Mouse (Mus musculus) c-Kit-negative CD71-positive TER-119-positive erythroid progenitor cells, embryonic 14.5 days (primary cell): Measurements from ENCODE around the gene Lipc.

Source experiments
- DNase-seq: peaks from one replicate; pipeline ENCODE4 v3.0.0-alpha.2; 2013; ENCODE audit warnings: low read depth, low spot score

The Lipc gene

DNA sequence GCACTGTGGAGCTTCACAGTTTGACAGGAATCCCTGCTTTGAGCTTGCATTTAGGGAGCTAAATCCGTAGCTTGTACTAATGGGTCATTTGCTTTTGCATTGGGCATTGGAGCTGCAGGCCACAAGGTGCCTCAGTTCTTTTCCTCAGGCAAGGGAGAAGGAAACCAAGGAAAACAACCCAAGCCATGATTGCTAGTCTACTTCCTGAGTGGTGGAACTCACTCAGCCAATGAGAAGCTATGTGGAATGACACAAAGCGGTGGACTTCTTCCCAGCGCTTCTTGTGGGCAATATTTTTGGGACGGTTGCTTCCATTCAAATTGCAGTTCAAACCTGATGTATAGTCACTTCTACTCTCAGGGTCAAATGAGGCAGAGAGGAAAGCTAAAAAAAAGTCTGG lies at the start of gene Lipc:
Gene Lipc (minus strand): TSS at position 101 of the 400 bp plus-strand sequence.
- DNase-seq = no peak

DNA sequence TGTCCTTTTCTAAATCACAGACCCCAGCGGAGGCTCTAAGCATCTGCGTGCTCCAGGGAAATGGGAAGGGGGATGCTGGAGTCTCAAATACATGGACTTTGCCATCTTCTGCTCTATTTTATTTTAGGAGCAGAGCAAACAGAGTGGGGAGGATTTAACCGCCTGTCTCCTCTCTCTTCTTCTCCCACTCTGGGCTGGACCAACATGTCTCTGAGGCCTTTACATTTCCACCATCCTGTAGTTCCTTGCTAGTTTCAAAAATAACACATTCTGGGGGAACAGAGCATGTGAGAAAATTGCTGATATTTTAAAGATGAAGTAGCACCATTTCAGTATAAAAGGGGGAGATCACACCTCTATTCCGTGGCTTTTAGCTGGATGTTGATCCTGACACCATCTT lies 47.1 kb upstream of the Lipc start:
- DNase-seq = no peak

DNA sequence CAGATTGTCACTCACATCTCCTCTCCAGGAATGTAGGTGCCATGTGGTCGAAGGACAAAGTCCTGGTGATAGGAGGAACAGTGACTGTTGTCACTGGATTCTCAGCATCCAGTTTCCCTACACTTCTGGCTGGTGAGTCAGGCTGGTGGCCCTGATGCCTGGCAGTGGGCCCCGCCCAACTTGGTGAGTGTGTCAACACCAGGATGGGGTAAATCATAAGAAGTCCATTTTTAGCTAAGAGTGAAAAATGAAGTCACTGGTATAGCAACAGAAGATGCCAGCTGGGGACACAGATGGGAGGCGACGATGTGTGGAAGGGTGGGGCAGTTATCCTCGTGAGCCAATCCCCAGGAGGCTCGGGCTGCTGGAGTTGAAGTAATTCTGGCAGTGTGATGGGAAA lies 46.7 kb upstream of the Lipc start:
- no peak for DNase-seq

DNA sequence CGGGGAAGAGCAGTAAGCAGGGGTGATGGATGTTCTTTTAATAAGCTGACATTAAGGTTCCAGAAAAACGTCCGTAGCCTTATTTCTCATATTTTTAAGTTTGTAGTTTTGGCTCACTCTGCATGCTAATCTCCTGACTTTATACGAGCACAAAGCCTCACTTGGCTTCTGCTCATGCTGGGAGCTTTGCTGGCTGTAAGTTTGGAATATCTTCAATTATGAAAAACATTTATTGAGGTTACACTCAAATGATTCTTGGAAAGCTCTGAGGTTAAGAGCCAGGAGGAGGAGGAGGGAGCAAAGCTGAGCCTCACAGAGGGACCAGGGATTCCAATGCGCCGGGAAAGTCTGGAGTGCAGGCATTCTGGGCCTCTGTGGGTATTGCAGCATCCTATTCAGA lies 41.3 kb upstream of the Lipc start:
- DNase-seq = no peak

DNA sequence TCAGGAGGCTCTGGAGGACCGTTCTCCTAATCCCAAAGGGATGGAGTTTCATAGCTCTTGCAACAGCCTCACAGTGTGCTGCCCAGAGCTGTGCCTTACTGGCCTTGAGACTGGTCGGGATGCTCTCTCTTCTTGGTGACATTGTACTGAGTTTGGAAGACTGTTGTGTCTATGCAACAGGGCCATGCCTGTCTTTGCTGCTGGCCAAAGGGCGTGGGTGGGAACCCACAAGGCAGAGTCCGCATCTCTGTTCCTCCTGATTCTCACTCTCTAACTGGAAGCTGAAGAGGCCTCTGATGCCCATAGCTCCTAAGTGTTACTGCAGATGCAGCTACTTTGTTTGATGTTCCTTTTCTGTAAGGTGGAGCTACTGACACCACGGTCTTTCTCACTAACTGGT lies 39.4 kb upstream of the Lipc start:
- DNase-seq = no peak

DNA sequence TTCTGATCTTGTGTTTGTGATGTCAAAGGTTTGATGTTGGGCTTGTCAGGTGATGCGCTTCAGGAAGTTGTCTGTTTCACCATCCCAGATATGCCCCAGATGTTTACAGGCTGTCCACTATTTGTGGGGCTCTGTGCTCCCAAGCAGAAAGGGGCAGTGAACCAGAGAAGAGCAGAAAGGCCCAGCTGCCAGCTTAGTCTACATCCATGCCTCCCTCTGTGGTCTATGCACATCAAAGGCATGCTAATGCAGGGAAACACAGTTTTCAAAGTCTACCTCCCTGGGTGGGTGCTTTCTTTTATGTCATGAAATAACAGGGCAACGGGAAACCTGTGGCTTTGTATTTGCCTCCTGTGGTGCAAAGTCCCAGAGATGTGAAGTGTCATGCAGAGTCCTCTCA lies 35.2 kb upstream of the Lipc start:
- no peak for DNase-seq

DNA sequence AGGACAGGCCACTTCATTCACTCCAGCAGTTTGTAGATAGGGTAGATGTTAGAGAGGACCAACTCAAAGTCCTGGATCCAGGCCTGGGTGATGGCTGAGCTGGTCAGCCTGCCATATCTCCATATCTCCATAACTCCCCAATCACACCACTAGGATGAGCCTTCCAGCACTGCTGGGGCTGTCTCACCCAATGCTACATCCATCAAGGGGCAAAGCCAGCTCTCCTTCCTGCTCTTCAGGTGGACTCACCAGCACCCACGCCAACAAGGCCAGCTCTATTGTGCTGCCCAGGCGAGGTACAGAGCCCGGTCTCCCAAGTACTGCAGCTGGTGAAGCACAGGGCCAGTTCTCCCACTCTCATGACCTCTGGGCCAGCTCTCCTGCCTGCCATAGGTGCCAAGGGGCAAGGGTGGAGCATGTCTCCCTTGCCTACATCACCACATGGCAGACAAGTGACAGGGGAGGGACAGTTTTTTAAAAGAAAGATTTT lies 31.0 kb upstream of the Lipc start:
- no peak for DNase-seq

DNA sequence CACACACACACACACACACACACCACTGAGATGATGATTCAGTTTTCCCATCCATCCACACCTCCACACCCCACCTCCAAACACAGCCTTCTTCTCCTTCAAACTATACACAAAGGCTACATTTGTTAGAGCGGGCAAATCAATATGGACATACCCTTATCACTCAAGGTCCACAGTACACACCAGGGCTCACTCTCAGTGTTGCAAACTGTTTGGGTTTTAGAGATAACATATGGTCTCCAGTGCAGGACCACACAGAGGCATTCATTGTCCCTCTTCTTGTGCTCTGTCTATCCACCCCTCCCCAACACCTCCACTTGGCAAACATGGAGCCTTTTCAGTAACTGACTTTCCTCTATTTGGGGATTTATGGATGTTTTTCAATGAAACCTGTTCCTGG lies 29.7 kb upstream of the Lipc start:
- no peak for DNase-seq

DNA sequence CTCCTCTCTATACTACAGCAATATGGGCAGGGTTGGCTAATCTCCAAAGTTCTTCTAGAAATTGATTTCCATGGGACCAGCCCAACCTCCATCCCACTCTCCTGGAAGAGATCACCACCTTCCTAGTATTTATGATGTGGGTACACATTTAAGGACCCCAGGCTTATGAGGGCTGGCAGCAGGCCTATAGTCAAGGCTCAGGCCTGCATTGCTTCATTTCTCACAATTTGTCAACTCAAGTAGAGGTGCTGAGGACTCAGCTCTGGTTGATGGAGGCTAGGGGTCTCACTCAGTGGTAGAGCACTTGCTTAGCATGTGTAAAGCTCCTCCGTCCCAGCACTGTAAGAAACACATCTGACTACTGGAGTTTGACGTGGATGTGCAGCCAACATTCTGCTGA lies 27.6 kb upstream of the Lipc start:
- no peak for DNase-seq

DNA sequence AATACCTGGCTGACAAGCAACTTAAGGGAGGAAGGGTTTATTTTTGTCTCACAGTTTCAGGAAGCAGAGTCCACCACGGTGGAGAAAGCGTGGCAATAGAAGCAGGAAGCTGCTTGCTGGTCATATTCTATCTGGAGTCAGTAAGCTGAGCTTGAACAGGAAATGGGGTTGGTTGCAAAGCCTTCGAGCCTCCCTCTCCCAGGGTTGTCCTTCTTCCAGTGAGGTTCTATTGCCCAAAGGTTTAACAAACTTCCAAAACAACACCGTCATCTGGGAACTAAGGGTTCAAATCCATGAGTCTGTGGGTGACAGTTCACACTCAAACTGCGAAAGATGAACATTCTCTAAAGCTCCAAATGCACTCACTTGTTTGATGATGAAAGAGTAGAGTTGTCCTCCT lies 27.1 kb upstream of the Lipc start:
- DNase-seq = no peak

DNA sequence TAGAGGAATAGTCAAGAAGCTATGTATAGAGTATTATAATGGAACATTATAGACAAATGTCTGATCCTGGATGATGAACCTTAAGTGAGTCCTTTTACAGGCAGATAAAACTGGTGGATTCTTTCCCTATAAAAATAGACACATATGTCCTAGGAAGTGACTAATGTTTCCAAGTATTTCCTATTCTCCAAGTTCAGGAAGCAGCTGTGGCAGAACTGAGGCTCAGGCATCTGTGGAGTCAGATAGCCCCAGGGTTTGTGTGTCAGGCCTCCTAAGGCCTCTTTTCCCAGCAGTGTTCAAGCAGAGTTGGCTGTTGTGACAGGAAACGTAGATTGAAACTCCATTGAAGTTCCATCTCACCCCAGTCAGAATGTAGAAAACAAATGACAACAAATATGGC lies 25.4 kb upstream of the Lipc start:
- DNase-seq = no peak

DNA sequence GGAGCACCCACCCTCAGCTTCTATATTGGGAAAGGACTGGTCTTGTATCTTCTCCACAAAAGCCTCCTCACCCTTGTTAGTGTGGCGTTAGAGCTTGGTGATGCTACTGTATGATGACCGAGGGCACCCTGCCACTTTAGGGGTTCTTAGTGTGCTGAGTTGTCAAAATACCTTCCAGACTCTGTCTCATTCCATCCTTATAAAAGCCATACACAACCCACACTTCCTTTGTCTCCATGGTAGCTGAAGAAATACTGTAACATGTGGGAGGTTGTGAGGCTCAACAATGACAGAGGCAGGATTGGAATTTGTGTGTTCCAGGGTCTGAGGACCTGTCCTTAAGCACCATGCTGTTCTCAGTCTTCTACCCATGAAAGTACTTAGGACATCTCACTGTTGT lies 23.9 kb upstream of the Lipc start:
- DNase-seq = no peak

DNA sequence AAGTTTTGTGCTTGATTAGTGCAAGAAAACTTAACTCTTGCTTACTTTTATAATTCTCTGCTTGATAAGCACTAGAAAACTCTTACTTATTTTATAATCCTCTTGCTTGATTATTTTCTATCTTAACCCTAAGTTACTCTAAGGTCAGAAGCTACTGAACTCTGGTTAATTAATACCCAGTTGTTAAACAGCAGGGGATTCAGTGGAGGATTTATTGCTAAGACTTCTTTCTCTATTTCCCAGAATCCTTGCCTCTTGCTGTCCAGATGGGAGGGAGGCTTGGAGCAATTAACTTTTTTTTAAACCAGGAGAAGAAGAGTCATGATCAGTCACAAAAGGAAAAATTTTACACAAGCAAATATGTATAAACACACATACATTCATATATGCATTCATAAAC lies 21.3 kb upstream of the Lipc start:
- no peak for DNase-seq

DNA sequence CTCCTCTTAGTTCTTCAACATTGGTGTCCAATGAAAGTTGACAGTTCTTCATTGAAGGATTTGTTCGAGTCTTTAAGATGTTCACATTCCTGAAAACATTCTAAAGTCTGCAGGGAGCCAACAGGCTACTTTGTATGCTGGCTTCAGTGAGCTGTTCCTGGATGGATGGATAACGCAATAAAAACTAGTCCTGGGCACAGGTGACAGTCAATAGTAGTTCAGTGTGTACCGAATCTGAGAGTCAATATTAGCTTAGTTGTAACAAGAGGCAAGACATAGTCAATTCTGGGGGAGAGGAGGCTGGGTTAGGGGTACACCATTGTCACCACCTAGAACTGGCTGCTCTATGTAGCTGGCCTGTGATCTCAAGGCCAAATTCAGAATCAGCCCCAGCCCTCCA lies 17.2 kb upstream of the Lipc start:
- no peak for DNase-seq

DNA sequence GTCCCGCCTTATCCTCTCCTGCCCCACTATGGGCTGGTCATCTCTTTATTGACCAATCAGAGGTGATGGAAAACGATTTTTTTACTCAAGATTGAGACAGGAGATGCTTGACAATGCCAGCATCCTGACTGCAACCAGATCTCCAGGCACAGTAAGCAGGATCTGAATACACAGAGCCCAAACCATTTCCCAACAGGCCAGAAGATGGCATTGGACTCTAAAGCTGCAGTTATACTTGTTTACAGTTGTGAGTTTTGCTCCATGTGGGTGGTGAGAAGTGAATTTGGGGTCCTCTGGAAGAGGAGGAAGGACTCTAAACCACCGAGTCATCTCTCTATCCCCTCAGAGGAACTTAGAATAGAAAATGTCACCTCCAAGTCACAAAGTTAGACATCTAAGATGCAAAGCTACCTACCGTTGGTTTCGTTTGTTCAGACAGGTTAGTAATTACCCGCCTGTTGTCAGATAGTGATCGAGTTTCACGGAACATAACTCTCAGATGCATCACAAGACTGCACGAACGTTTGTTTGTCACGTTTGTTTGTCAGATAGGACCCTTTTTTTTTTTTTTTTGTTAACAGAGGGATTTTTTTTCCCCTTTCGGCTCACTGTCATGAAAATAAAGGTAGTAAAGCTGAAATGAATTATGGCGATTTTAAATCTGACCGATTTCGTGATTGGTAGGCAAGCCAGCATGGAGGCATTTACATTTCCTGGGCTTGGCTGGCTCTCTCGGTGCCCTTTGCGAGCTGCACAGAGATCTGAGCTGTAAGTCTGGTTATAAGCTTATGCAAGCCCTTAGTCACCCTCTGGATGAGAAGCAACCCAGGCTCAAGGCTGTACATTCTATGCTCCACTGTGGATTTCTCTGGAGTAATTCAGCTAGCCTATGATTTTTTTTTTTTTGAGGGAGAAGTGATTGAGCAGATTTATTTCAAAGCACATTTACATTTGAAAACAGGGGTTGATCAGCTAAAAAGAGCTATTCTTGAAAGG lies 14.3 kb upstream of the Lipc start:
- no peak for DNase-seq

DNA sequence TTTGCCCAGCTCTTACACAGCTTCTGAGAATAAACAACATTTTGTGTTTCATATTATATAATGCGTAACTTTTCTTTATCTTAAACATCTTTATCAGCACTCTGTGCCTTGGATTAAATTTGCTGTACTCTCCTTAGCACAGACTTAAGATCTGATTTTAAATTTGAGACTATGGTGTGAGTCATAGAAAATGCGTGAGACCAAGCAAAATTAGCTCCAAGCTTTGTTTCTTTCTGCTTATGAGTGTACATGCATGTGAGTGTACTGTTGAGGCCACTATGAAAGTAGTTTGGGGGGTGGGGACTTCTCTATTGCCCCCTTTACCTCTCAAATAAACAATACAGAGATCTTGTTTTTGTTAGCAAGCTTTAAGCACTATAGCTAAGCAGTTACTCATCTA lies 13.4 kb upstream of the Lipc start:
- no peak for DNase-seq

DNA sequence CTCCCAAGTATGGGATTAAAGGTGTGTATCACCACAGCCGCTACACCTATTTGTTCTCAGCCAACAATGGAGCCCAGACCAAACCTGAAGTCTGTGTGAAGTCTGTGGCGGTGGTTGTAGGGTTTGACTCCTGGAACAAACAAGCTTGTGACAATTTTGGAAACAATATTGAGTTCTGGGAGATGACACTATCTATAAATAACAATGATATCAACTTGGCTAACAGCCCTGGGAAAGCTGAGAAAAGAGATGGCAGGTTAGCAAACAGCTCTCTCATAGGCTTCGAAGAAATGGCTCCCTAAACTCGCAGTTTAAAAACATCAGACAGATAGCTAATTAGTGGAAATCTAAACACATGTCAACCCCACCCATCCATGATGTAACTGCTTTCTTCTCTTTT lies 13.0 kb upstream of the Lipc start:
- DNase-seq = no peak

DNA sequence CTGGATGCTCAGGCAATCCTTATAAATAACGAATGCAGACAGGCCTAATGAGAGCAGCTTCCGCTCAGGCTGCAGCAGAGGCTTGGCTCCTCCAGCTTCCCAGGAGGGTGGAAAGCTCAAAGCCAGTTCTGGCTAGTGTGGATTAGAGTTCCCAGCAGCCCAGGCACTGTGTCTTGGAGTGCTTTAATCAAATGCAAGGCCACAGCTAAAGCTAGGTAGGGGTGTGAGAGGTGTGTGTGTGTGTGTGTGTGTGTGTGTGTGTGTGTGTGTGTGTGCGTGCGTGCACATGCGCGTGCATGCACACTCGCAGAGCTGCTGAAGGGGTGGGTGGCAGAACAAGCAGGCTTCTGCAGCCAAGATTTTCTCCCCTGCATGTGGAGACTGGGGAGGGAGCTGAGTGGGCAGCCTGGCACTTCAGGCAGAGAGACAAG lies 11.4 kb upstream of the Lipc start:
- no peak for DNase-seq

DNA sequence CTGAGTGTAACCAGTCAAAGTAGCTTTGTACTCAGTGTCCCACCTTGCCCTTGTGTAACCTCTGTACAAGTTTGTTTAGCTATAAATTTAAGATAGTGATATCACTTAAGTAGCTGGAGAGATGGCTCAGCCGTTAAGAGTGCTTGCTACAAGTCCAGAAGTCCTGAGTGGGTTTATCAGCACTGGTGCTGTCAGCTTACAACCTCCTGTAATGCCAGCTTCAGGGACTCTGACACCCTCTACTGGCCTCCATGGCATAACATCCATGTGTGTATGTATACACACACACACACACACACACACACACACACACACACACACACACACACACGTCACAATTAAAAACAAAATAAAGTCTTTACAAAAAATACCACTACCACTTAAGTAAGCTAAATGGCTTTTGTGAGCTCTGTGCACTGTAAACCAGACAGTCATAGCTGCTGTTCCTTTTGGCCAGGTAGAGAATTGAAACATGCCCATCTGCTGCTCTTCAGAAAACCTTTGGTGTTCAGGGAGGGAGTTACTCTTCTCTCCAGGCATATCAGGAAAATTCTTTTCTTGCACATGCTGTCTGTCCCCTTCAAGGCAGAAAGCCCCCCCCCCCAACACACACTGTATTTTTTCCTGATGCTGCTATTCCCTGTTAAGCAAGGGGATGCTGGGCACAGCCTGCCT lies 10.9 kb upstream of the Lipc start:
- DNase-seq = no peak

DNA sequence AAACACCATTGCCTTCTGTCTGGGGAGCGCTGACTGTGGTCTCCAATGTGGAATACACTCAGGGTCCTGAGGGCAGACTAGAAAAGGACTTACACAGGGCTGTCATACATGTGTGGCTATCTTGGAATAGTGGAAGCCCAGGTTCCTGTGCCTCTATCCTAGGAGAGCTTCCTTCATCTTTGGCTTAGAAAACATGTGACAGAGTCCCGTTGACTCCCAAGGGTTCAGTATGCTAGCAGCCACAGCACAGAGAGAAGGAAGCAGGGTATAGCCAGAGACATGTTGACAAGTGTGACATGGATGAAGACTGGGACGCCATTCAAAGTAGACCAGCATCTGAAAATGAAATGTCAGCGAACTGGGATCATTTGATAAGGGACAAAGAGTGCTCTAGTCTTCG lies 8.3 kb upstream of the Lipc start:
- DNase-seq = no peak

DNA sequence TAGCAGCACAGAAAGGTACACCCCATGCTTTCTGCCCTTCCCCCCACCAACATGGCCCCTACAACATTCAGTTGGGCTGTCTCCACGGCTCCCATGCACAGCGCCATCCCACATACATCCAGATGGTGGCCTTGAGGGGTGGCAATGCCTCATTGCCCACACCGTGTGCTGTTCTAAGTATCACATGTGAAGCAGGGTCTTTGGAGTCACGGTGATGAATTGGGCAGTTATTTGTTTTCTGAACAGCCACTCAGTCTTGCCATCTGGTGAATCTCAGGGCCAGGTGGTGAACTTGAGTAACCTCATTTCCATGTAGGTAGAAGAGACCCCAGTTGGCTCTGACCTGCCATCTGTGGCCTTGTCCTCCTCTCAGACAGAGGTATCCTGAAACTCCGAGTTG lies 7.8 kb upstream of the Lipc start:
- DNase-seq = no peak

DNA sequence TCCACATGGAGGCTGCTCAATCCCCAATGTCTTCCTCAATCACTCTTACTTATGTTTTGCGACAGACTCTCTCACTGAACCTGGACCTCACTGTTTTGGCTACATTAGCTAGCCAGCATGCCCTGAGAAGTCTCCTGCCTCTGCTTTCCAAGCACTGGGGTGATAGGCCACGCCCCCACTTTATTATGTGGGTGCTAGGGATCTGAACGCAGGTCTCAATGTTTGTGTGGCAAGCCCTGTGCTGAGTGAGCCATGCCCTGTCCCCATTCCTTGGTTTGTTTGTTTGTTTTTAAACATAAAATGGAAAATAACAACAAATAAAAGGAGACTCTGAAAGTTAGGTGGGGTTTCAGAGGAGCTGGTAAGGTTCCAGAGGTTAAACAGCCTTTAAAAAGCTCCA lies 7.4 kb upstream of the Lipc start:
- DNase-seq = no peak

DNA sequence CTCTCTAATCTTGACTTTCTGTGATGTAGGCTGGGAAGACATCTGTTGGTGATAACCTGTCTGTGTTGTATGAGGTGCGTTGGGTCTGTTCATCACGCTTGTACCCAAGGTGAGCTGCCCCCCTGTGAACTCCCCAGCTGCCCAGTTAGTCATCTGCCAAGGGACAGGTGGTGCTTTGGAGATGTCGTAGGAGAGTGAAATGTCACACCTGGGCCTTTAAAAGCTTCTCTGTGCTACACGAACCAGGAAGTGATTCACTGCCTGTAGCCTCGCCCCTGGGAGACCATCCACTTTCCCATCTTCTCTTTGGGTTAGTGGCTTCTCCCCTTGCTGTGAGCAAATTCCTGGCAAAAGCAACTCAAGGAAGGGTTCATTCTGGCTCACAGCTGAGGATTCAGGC lies 6.4 kb upstream of the Lipc start:
- no peak for DNase-seq
